8 mouse cellular contexts compared by ENCODE assay signal in genomic region chr5:137786109-137786942, GRCm38 (mm10). TPM values are rescaled to one million over a fixed set of nuclear protein-coding genes. Genes with fewer than 3 reads are reported as not detected.
DNase-seq lines count a peak whose midpoint lies in the region; ATAC-seq and TF ChIP-seq lines count a peak whose summit lies in the region.

No protein-coding gene starts in this region.

- peak; percentile 100 for DNase-seq in CH12.LX (ENCODE audit: extremely low read depth)
- DNase-seq in c-Kit-positive CD71-positive TER-119-negative erythroid progenitor cells, embryonic 14.5 days (ENCODE audit: low read depth): peak; percentile 100
- peak; percentile 100 for DNase-seq in forebrain, embryonic 11.5 days (ENCODE audit: low spot score)
- DNase-seq in kidney, postnatal 36 days: peak; percentile 99 to 100
- peak; percentile 99 for DNase-seq in telencephalon, adult 2 months (ENCODE audit: low read depth, low spot score)

- H3K4me1 ChIP-seq in CH12.LX (ENCODE audit: control insufficient read depth in 1 of 2, insufficient read depth in 2 of 2): peaks cover 19 to 45% of the 10 kb centered on the region in 2 experiments
- peaks cover 26% of the 10 kb centered on the region for H3K4me1 ChIP-seq in forebrain, embryonic 11.5 days (replicated peaks; ENCODE audit: control insufficient read depth, insufficient read depth, low read length)
- H3K4me1 ChIP-seq in heart, embryonic 16.5 days (ENCODE audit: control insufficient read depth, insufficient read depth, low read length): peaks cover 26% of the 10 kb centered on the region
- peaks cover 48% of the 10 kb centered on the region for H3K4me1 ChIP-seq in liver, embryonic 15.5 days (replicated peaks)
- H3K4me1 ChIP-seq in neural tube, embryonic 12.5 days: peaks cover 39% of the 10 kb centered on the region

- TF ChIP-seq EP300 in CH12.LX (IDR thresholded peaks at IDR 0.05; ENCODE audit: low read length): no peak

- no peaks in the 10 kb centered on the region for H3K27me3 ChIP-seq in CH12.LX (replicated peaks)
- no peaks in the 10 kb centered on the region; the same call in 1 of the 2 replicates for H3K27me3 ChIP-seq in forebrain, embryonic 11.5 days (ENCODE audit: control insufficient read depth, insufficient read depth, low read length)
- no peaks in the 10 kb centered on the region for H3K27me3 ChIP-seq in heart, embryonic 16.5 days (ENCODE audit: control insufficient read depth, insufficient read depth, low read length)
- H3K27me3 ChIP-seq in liver, embryonic 15.5 days: peaks cover 12% of the 10 kb centered on the region; the same call in 1 of the 2 replicates
- H3K27me3 ChIP-seq in neural tube, embryonic 12.5 days (replicated peaks): no peaks in the 10 kb centered on the region; the same call in 1 of the 2 replicates

- H3K4me2 ChIP-seq in CH12.LX (ENCODE audit: insufficient read depth, low read depth, poor library complexity, severe bottlenecking): peak overlapping the region; percentile 57; the same call in 1 of the 2 replicates
- peak overlapping the region; percentile 90 for H3K4me2 ChIP-seq in forebrain, embryonic 11.5 days (ENCODE audit: low read depth, low read length, severe bottlenecking)
- H3K4me2 ChIP-seq in heart, embryonic 16.5 days (ENCODE audit: low read depth, low read length): peak overlapping the region; percentile 90
- peak overlapping the region; percentile 90 for H3K4me2 ChIP-seq in liver, embryonic 15.5 days
- H3K4me2 ChIP-seq in neural tube, embryonic 12.5 days (replicated peaks): peak overlapping the region; percentile 86

- H3K9me3 ChIP-seq in CH12.LX (replicated peaks; ENCODE audit: low read length): peaks cover 2% of the 10 kb centered on the region
- no peaks in the 10 kb centered on the region for H3K9me3 ChIP-seq in forebrain, embryonic 11.5 days (ENCODE audit: control insufficient read depth, low read length)
- H3K9me3 ChIP-seq in heart, embryonic 16.5 days (replicated peaks; ENCODE audit: control insufficient read depth, low read length): peaks cover 3% of the 10 kb centered on the region; the same call in 1 of the 2 replicates
- no peaks in the 10 kb centered on the region for H3K9me3 ChIP-seq in liver, embryonic 15.5 days (replicated peaks)
- H3K9me3 ChIP-seq in neural tube, embryonic 12.5 days: no peaks in the 10 kb centered on the region

- WGBS in forebrain, embryonic 11.5 days: under 1% methylated on average over 76 of the region's 79 CpGs
- WGBS in heart, embryonic 16.5 days: under 1% methylated on average over 79 of the region's 79 CpGs
- WGBS in liver, embryonic 15.5 days (ENCODE audit: insufficient replicate concordance): under 1% methylated on average over 79 of the region's 79 CpGs
- WGBS in neural tube, embryonic 12.5 days: under 1% methylated on average over 79 of the region's 79 CpGs

- ATAC-seq in forebrain, embryonic 11.5 days (replicated peaks; ENCODE audit: low FRiP score): peak; percentile 88
- peak; percentile 91 for ATAC-seq in heart, embryonic 16.5 days (replicated peaks; ENCODE audit: extremely low read depth, insufficient read depth, low FRiP score)
- ATAC-seq in liver, embryonic 15.5 days (ENCODE audit: insufficient read depth): peak; percentile 82
- ATAC-seq in neural tube, embryonic 12.5 days (ENCODE audit: low FRiP score, low read depth): peak; percentile 88

- no peak for TF ChIP-seq CTCF in CH12.LX (conservative IDR thresholded peaks at IDR 0.05 in 1 of 2, IDR thresholded peaks at IDR 0.05 in 1 of 2; ENCODE audit: low read depth in 2 of 2, low read length in 2 of 2)

- dilution Hi-C loops in CH12.LX (cut with MboI; ENCODE audit: extremely low pct_ligation_motif_present, extremely low pct_unique_long_range_greater_than_20kb, low sequenced_read_pairs): no loop called here

- peaks cover 28 to 39% of the 10 kb centered on the region in 2 experiments for H3K36me3 ChIP-seq in CH12.LX (replicated peaks in 1 of 2; ENCODE audit: control insufficient read depth in 1 of 2, insufficient read depth in 1 of 2, low read length in 1 of 2)
- H3K36me3 ChIP-seq in forebrain, embryonic 11.5 days (ENCODE audit: control insufficient read depth, insufficient read depth, low read length): peaks cover 16% of the 10 kb centered on the region
- peaks cover 19% of the 10 kb centered on the region for H3K36me3 ChIP-seq in heart, embryonic 16.5 days (ENCODE audit: control insufficient read depth, insufficient read depth)
- H3K36me3 ChIP-seq in liver, embryonic 15.5 days (replicated peaks): peaks cover 36% of the 10 kb centered on the region
- H3K36me3 ChIP-seq in neural tube, embryonic 12.5 days: peaks cover 34% of the 10 kb centered on the region

- peaks cover 32% of the 10 kb centered on the region for H3K79me2 ChIP-seq in CH12.LX (replicated peaks; ENCODE audit: control insufficient read depth, extremely low read depth, insufficient read depth, poor library complexity, severe bottlenecking)

- in situ Hi-C loops in CH12.LX (cut with MboI; ENCODE audit: low pct_ligation_motif_present, low pct_unique_long_range_greater_than_20kb, low sequenced_read_pairs): no loop called here

- H3K9ac ChIP-seq in CH12.LX (ENCODE audit: insufficient read depth, low read depth): peak overlapping the region; percentile 99
- H3K9ac ChIP-seq in forebrain, embryonic 11.5 days (ENCODE audit: low read length): peak overlapping the region; percentile 92
- H3K9ac ChIP-seq in heart, embryonic 16.5 days (ENCODE audit: low read length): peak overlapping the region; percentile 91
- H3K9ac ChIP-seq in liver, embryonic 15.5 days: peak overlapping the region; percentile 92
- peak overlapping the region; percentile 96 for H3K9ac ChIP-seq in neural tube, embryonic 12.5 days

- no peak for TF ChIP-seq RAD21 in CH12.LX (IDR thresholded peaks at IDR 0.05; ENCODE audit: low read depth, low read length)

- peak; percentile 98 for TF ChIP-seq POLR2A in CH12.LX (IDR thresholded peaks at IDR 0.05; ENCODE audit: low read depth, low read length)

- peak overlapping the region; percentile 92 for H3K27ac ChIP-seq in CH12.LX (ENCODE audit: insufficient read depth, low read depth)
- peak overlapping the region; percentile 99 for H3K27ac ChIP-seq in forebrain, embryonic 11.5 days (ENCODE audit: low read depth, low read length)
- H3K27ac ChIP-seq in heart, embryonic 16.5 days (ENCODE audit: low read length): peak overlapping the region; percentile 100
- peak overlapping the region; percentile 98 for H3K27ac ChIP-seq in liver, embryonic 15.5 days (replicated peaks)
- peak overlapping the region; percentile 92 for H3K27ac ChIP-seq in neural tube, embryonic 12.5 days

- H3K4me3 ChIP-seq in CH12.LX (replicated peaks in 1 of 3; ENCODE audit: low read depth in 2 of 3, low read length in 2 of 3, poor library complexity in 1 of 3): peak overlapping the region; percentile 67 to 76 (median 73)
- peak overlapping the region; percentile 85 for H3K4me3 ChIP-seq in forebrain, embryonic 11.5 days (ENCODE audit: low read depth, low read length)
- H3K4me3 ChIP-seq in heart, embryonic 16.5 days (ENCODE audit: low read length): peak overlapping the region; percentile 84
- H3K4me3 ChIP-seq in liver, embryonic 15.5 days (replicated peaks): peak overlapping the region; percentile 80
- H3K4me3 ChIP-seq in neural tube, embryonic 12.5 days: peak overlapping the region; percentile 87

RNA-seq across cellular contexts. Expression of gene Mepce, which starts 1.1 kb away (rescaled TPM):
- 32.7 and 38.5 TPM in 2 replicates for total RNA-seq in CH12.LX (2012; rRNA removed)
- 31.1 and 37.3 TPM in 2 replicates for total RNA-seq in CH12.LX (2014; rRNA removed)
- polyA plus RNA-seq in CH12.LX (2012; ENCODE audit: insufficient read length, low read depth): 42.4 and 43.7 TPM in 2 replicates
- polyA plus RNA-seq in forebrain, embryonic 11.5 days (2014; fragmentation: Nextera tagmentation; extraction: Ambion mirVana): 11.9 and 12.4 TPM in 2 replicates
- 5.6 and 5.7 TPM in 2 replicates for polyA plus RNA-seq in heart, embryonic 16.5 days (2015; fragmentation: Nextera tagmentation; extraction: Ambion mirVana)
- 4.0 and 5.0 TPM in 2 replicates for polyA plus RNA-seq in liver, embryonic 15.5 days (2015; fragmentation: Nextera tagmentation; extraction: Ambion mirVana)
- polyA plus RNA-seq in neural tube, embryonic 12.5 days (2016; fragmentation: Nextera tagmentation; extraction: Ambion mirVana): 11.3 and 15.4 TPM in 2 replicates

RNA-seq across cellular contexts. Expression of gene Zcwpw1, which starts 1.3 kb away (rescaled TPM):
- total RNA-seq in CH12.LX (2012; rRNA removed): 1.3 and 1.9 TPM in 2 replicates
- total RNA-seq in CH12.LX (2014; rRNA removed): 2.3 and 3.0 TPM in 2 replicates
- polyA plus RNA-seq in CH12.LX (2012; ENCODE audit: insufficient read length, low read depth): 1.5 and 2.8 TPM in 2 replicates
- 18.1 and 21.2 TPM in 2 replicates for polyA plus RNA-seq in forebrain, embryonic 11.5 days (2014; fragmentation: Nextera tagmentation; extraction: Ambion mirVana)
- polyA plus RNA-seq in heart, embryonic 16.5 days (2015; fragmentation: Nextera tagmentation; extraction: Ambion mirVana): 9.6 and 9.9 TPM in 2 replicates
- 3.2 and 3.3 TPM in 2 replicates for polyA plus RNA-seq in liver, embryonic 15.5 days (2015; fragmentation: Nextera tagmentation; extraction: Ambion mirVana)
- polyA plus RNA-seq in neural tube, embryonic 12.5 days (2016; fragmentation: Nextera tagmentation; extraction: Ambion mirVana): 12.2 and 16.6 TPM in 2 replicates

RNA-seq across cellular contexts. Expression of gene Ppp1r35, which starts 7.7 kb away (rescaled TPM):
- total RNA-seq in CH12.LX (2012; rRNA removed) (31.6 and 34.6 TPM in 2 replicates), CH12.LX (2014; rRNA removed) (11.8 and 17.3 TPM in 2 replicates)
- 23.3 and 24.1 TPM in 2 replicates for polyA plus RNA-seq in CH12.LX (2012; ENCODE audit: insufficient read length, low read depth)
- polyA plus RNA-seq in forebrain, embryonic 11.5 days (2014; fragmentation: Nextera tagmentation; extraction: Ambion mirVana): 72.8 and 77.9 TPM in 2 replicates
- polyA plus RNA-seq in heart, embryonic 16.5 days (2015; fragmentation: Nextera tagmentation; extraction: Ambion mirVana): 20.5 and 22.6 TPM in 2 replicates
- 21.0 and 21.3 TPM in 2 replicates for polyA plus RNA-seq in liver, embryonic 15.5 days (2015; fragmentation: Nextera tagmentation; extraction: Ambion mirVana)
- 61.5 TPM in 2 replicates for polyA plus RNA-seq in neural tube, embryonic 12.5 days (2016; fragmentation: Nextera tagmentation; extraction: Ambion mirVana)

RNA-seq across cellular contexts. Expression of gene Tsc22d4, which starts 40.8 kb away (rescaled TPM):
- total RNA-seq in CH12.LX (2012; rRNA removed) (32.0 and 39.9 TPM in 2 replicates), CH12.LX (2014; rRNA removed) (26.4 and 28.2 TPM in 2 replicates)
- 91.2 and 103 TPM in 2 replicates for polyA plus RNA-seq in CH12.LX (2012; ENCODE audit: insufficient read length, low read depth)
- 81.1 and 83.5 TPM in 2 replicates for polyA plus RNA-seq in forebrain, embryonic 11.5 days (2014; fragmentation: Nextera tagmentation; extraction: Ambion mirVana)
- 164 and 189 TPM in 2 replicates for polyA plus RNA-seq in heart, embryonic 16.5 days (2015; fragmentation: Nextera tagmentation; extraction: Ambion mirVana)
- polyA plus RNA-seq in liver, embryonic 15.5 days (2015; fragmentation: Nextera tagmentation; extraction: Ambion mirVana): 68.8 and 75.1 TPM in 2 replicates
- 68.4 and 68.7 TPM in 2 replicates for polyA plus RNA-seq in neural tube, embryonic 12.5 days (2016; fragmentation: Nextera tagmentation; extraction: Ambion mirVana)

RNA-seq across cellular contexts. Expression of gene Nyap1, which starts 44.9 kb away (rescaled TPM):
- total RNA-seq in CH12.LX (2012; rRNA removed): 0.67 and 1.4 TPM in 2 replicates
- 0.28 and 0.34 TPM in 2 replicates for total RNA-seq in CH12.LX (2014; rRNA removed)
- 0.35 and 0.43 TPM in 2 replicates for polyA plus RNA-seq in CH12.LX (2012; ENCODE audit: insufficient read length, low read depth)
- polyA plus RNA-seq in forebrain, embryonic 11.5 days (2014; fragmentation: Nextera tagmentation; extraction: Ambion mirVana): 3.8 and 4.4 TPM in 2 replicates
- 1.6 and 1.9 TPM in 2 replicates for polyA plus RNA-seq in heart, embryonic 16.5 days (2015; fragmentation: Nextera tagmentation; extraction: Ambion mirVana)
- polyA plus RNA-seq in liver, embryonic 15.5 days (2015; fragmentation: Nextera tagmentation; extraction: Ambion mirVana): 0.21 and 0.39 TPM in 2 replicates
- 16.4 and 21.8 TPM in 2 replicates for polyA plus RNA-seq in neural tube, embryonic 12.5 days (2016; fragmentation: Nextera tagmentation; extraction: Ambion mirVana)

Comparison
In these comparisons a context has a peak if more than half of its experiments do, and no peak if none do; other contexts are left out.
1. Peak in every context shown above with its lines: DNase-seq, ATAC-seq, H3K4me3 ChIP-seq and H3K27ac ChIP-seq.